Mouse (Mus musculus): Measurements from ENCODE around the gene Hyal5.
A peak's percentile ranks its signal among the peaks of the same experiment; 100 is the strongest.

Gene Hyal5

GRCm38 (mm10) chr6:24857697-24858096, at the start of gene Hyal5:
Hyal5 (plus strand) TSS chr6:24857997.
- no peak for DNase-seq

GRCm38 (mm10) chr6:24822070-24822469, 35.7 kb upstream of the Hyal5 start:
- peak; percentile 17 to 25 for DNase-seq

GRCm38 (mm10) chr6:24860320-24860719, 2.5 kb downstream of the Hyal5 start:
- DNase-seq: peak; percentile 21 to 29

GRCm38 (mm10) chr6:24863649-24864048, 5.9 kb downstream of the Hyal5 start:
- DNase-seq: no peak

GRCm38 (mm10) chr6:24894146-24894873, 36.5 kb downstream of the Hyal5 start:
- DNase-seq: peak; percentile 14 to 16

- DNase-seq: no peak
Observed at GRCm38 (mm10) chr6:24894874-24895183, 37.0 kb downstream of the Hyal5 start.

- DNase-seq: no peak
Observed at GRCm38 (mm10) chr6:24905101-24905500, 47.3 kb downstream of the Hyal5 start.

GRCm38 (mm10) chr6:24907824-24908223, 50.0 kb downstream of the Hyal5 start:
- no peak for DNase-seq

- no peak for DNase-seq
Observed at GRCm38 (mm10) chr6:24910016-24910727, 52.4 kb downstream of the Hyal5 start.

GRCm38 (mm10) chr6:24910728-24911105, 52.9 kb downstream of the Hyal5 start:
- no peak for DNase-seq

- no peak for DNase-seq
Observed at GRCm38 (mm10) chr6:24913591-24913990, 55.8 kb downstream of the Hyal5 start.

- DNase-seq: peak; percentile 73 to 82
Observed at GRCm38 (mm10) chr6:24925076-24925785, 67.4 kb downstream of the Hyal5 start.

Data from cerebellum, postnatal 10 days (tissue).